Mouse (Mus musculus) heart, adult 2 months (tissue): ENCODE results near the gene Gatd1. TPM values are rescaled to one million over a fixed set of nuclear protein-coding genes. Genes with fewer than 3 reads are reported as not detected.

ENCODE experiments used
- DNase-seq, 2 experiments: peaks; one replicate each; pipeline ENCODE4 v3.0.0; 2021
- H3K27ac ChIP-seq: fragments of 200-600 bp; 2 replicates; pipeline ENCODE4 v1.8.1; 2022
- H3K27me3 ChIP-seq: fragments of 200-500 bp; 2 replicates; pipeline ENCODE4 v1.6.1; 2012; ENCODE audit warnings: mild to moderate bottlenecking, low read length, inconsistent platforms, mixed read lengths; ENCODE audit not compliant: control insufficient read depth, insufficient read depth
- H3K36me3 ChIP-seq: fragments of 200-500 bp; 2 replicates; pipeline ENCODE4 v1.6.1; 2012; ENCODE audit warnings: low read length, inconsistent platforms; ENCODE audit not compliant: control insufficient read depth, insufficient read depth
- H3K4me1 ChIP-seq: fragments of 200-500 bp; 2 replicates; pipeline ENCODE4 v1.6.1; 2011; ENCODE audit warnings: low read length; ENCODE audit not compliant: control insufficient read depth, insufficient read depth
- H3K4me3 ChIP-seq: fragments of 200-600 bp; 2 replicates; pipeline ENCODE4 v1.8.1; 2022
- H3K79me2 ChIP-seq: fragments of 200-500 bp; replicated peaks from 2 replicates; pipeline ENCODE4 v1.6.1; 2012; ENCODE audit warnings: mild to moderate bottlenecking, inconsistent platforms, low read length, moderate library complexity, mixed read lengths; ENCODE audit not compliant: control insufficient read depth, insufficient read depth
- H3K9ac ChIP-seq: fragments of 200-500 bp; 2 replicates; pipeline ENCODE4 v1.6.1; 2012; ENCODE audit warnings: low read depth, mild to moderate bottlenecking, control low read depth, inconsistent platforms, low read length, mixed read lengths
- CTCF ChIP-seq: fragments of 200-600 bp; IDR thresholded peaks from 2 replicates; pipeline ENCODE4 v1.8.1; 2022; ENCODE audit warnings: antibody characterized with exemption, mild to moderate bottlenecking, moderate library complexity
- EP300 ChIP-seq: fragments of 200-500 bp; IDR thresholded peaks from 2 replicates; pipeline ENCODE4 v1.6.1; 2011; ENCODE audit warnings: low read depth, low read length, control low read depth; ENCODE audit not compliant: insufficient read depth
- POLR2A ChIP-seq: fragments of 200-500 bp; IDR thresholded peaks from 2 replicates; pipeline ENCODE4 v1.6.1; 2011; ENCODE audit warnings: mild to moderate bottlenecking, low read depth, low read length, control low read depth; ENCODE audit not compliant: insufficient read depth
- WGBS: fragments of 180-500 bp; shearing (Covaris S2); methylation state at CpG from one replicate; pipeline ENCODE4 v1.1.7; 2018; 5-methylcytosine and 5-hydroxymethylcytosine counted together
- intact Hi-C: fragments of 180-260 bp; cut with DNase I; formaldehyde crosslinking; loops from one replicate; pipeline ENCODE4 v1.15.1; 2025
- polyA plus RNA-seq: library from polyadenylated mRNA; depleted of rRNA; stranded (reverse); fragments of >200 nt; gene quantifications from 2 replicates; pipeline ENCODE4 v1.2.3, GENCODE M21; 2012
- total RNA-seq, 2 experiments: library from RNA; stranded (reverse); gene quantifications; 2 replicates each; pipeline ENCODE4 v1.2.3; 2021

The Gatd1 gene
- total and polyA plus RNA-seq, 3 experiments = 13.4 to 23.4 (median 14.9) TPM

GRCm38 (mm10) chr7:141403305-141403704, 10.6 kb downstream of the Gatd1 start:
- Histone ChIP-seq H3K27me3 (no peaks in the 10 kb centered on the region), H3K79me2 (no peaks in the 10 kb centered on the region), H3K36me3 (no peaks in the 10 kb centered on the region), H3K9ac (no peak overlapping the region), H3K4me1 (no peaks in the 10 kb centered on the region), H3K4me3 (no peak overlapping the region), H3K27ac (no peak overlapping the region)
- 0 out of 2 replicates have a peak, but pooled peaks have one; percentile 63 for TF ChIP-seq EP300
- peak; percentile 77 for TF ChIP-seq CTCF
- TF ChIP-seq POLR2A = no peak
- WGBS = 32% methylated on average over 5 of the region's 5 CpGs
- intact Hi-C loops = no loop called here
- DNase-seq = peak; percentile 53 to 64

DNA sequence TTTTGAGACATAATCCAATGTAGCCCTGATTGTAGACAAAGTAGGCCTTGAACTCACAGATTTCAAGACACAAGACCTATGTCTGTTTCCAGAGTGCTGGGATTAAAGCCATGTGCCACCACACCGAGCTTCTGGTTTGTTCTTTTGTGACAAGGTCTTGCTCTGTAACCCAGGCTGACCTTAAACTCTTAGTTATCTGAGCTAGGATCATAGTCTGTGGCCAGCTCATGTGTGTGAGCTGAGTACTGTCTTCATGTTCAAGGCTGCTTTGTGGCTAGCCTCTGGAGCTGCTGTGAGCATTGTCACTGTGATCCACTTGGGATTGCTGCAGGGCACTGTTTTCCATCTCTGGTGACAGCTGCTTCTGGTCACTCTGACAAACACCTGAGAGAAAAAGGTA, 18.6 kb downstream of the Gatd1 start:
- H3K27ac ChIP-seq = no peak overlapping the region
- H3K4me1 ChIP-seq = peaks cover 9% of the 10 kb centered on the region
- H3K27me3 ChIP-seq = no peaks in the 10 kb centered on the region
- H3K9ac ChIP-seq = no peak overlapping the region
- 78% methylated on average over 1 of the region's 1 CpGs for WGBS
- peaks cover 2% of the 10 kb centered on the region for H3K79me2 ChIP-seq
- intact Hi-C loops = no loop called here
- H3K4me3 ChIP-seq = no peak overlapping the region
- TF ChIP-seq CTCF = no peak
- no peak for TF ChIP-seq POLR2A
- TF ChIP-seq EP300 = no peak
- no peaks in the 10 kb centered on the region for H3K36me3 ChIP-seq
- no peak for DNase-seq

DNA sequence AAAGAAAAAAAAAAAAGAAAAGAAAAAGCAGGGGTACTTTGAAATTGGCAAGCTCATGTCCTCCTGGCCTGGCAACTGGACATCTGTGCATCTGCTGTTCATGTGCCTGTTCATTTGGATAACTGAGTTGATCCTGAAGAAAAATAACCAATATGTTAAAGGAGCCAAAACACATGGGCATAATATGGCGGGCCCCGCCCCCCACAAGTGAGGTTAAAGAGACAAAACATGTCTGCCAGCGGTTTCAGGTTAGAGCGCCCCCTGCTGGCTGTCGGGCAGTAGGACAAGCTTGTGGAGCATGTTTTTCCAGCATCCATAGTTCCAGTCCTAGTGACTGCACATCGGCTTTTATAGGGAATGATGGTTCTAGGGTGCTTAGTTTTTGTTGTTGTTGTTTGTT, 19.2 kb downstream of the Gatd1 start:
- intact Hi-C loops = loop anchor here (5.0 kb wide), 1 partner anchor 133 kb away; no protein-coding TSS in a partner anchor
- Histone ChIP-seq H3K79me2 (peaks cover 2% of the 10 kb centered on the region), H3K9ac (no peak overlapping the region), H3K27me3 (no peaks in the 10 kb centered on the region), H3K27ac (no peak overlapping the region), H3K4me1 (peaks cover 9% of the 10 kb centered on the region), H3K36me3 (no peaks in the 10 kb centered on the region), H3K4me3 (no peak overlapping the region)
- peak; percentile 88 for TF ChIP-seq CTCF
- no peak for TF ChIP-seq POLR2A
- 29% methylated on average over 6 of the region's 6 CpGs for WGBS
- peak; percentile 49 to 67 for DNase-seq

GRCm38 (mm10) chr7:141394158-141394557, 19.8 kb downstream of the Gatd1 start:
- Histone ChIP-seq H3K79me2 (peaks cover 2% of the 10 kb centered on the region), H3K27ac (no peak overlapping the region), H3K4me1 (peaks cover 9% of the 10 kb centered on the region), H3K4me3 (no peak overlapping the region), H3K36me3 (no peaks in the 10 kb centered on the region), H3K9ac (no peak overlapping the region), H3K27me3 (no peaks in the 10 kb centered on the region)
- no peak for TF ChIP-seq CTCF
- TF ChIP-seq EP300 = no peak
- TF ChIP-seq POLR2A = no peak
- no peak for DNase-seq
- intact Hi-C loops = loop anchor here (5.0 kb wide), 1 partner anchor 133 kb away; no protein-coding TSS in a partner anchor
- WGBS = 70% methylated on average over 7 of the region's 7 CpGs

GRCm38 (mm10) chr7:141392552-141393222, 21.2 kb downstream of the Gatd1 start:
- Histone ChIP-seq H3K27me3 (no peaks in the 10 kb centered on the region), H3K4me3 (peak overlapping the region; percentile 86), H3K9ac (peak overlapping the region; percentile 58), H3K79me2 (peaks cover 2% of the 10 kb centered on the region), H3K36me3 (no peaks in the 10 kb centered on the region), H3K4me1 (peaks cover 9% of the 10 kb centered on the region), H3K27ac (peak overlapping the region; percentile 81)
- intact Hi-C loops = loop anchor here (5.0 kb wide), 1 partner anchor 135 kb away; no protein-coding TSS in a partner anchor
- no peak for DNase-seq
- 19% methylated on average over 9 of the region's 9 CpGs for WGBS
- no peak for TF ChIP-seq EP300
- TF ChIP-seq CTCF = no peak
- no peak for TF ChIP-seq POLR2A

DNA sequence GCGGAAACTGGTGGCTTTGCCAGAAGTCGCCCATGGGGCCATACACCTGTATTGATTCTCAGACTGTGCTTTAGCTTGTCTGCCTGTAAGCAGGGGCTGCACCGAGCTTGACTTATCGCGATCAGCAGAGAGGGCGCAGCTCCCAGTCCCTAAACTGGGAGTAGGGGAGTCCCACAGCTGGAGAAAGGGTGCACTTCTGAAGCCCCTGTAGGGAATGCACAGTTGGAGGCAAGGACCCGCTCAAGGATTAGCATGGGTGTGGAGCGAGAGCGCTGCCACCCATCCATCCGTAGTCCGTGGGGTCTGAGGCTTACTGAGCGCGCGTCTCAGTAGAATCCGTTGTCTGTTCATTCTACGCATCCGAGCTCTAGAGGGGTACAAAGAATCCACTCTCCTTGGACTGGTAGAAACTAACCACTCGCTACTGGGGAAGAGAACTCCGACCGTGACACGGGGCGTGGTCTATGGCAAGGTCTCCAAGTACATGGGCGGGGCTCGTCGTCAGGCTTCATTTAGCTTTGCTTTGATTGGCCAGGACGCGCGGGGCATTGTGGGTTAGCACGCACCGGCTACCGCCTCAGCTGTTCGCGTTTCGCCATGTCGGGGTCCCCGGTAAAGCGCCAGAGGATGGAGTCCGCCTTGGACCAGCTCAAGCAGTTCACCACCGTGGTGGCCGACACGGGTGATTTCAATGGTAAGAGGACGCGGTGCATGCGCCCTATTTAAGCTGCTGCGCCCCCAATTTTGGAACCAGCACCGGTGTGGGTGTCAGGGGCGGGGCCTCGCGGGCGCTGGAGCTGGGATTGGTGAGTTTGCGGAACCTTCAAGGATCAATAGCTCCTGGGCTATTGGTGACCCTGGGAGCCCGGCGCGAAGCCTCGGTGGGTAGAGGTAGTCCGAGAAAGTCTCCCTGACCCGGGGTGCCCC, 22.0 kb downstream of the Gatd1 start, which contains the start of gene Taldo1:
Gene Taldo1 (plus strand): TSS at position 575 of the 927 bp plus-strand sequence.
- peak; percentile 97 to 98 for DNase-seq
- H3K27me3 ChIP-seq = no peaks in the 10 kb centered on the region
- peaks cover 2% of the 10 kb centered on the region for H3K79me2 ChIP-seq
- intact Hi-C loops = loop anchor here (2.0 to 5.0 kb wide), 2 partner anchors 63 to 135 kb away; no protein-coding TSS in a partner anchor
- TF ChIP-seq CTCF = no peak
- TF ChIP-seq EP300 = 0 out of 2 replicates have a peak, but pooled peaks have one; percentile 24
- TF ChIP-seq POLR2A = peak; percentile 90
- peaks cover 9% of the 10 kb centered on the region for H3K4me1 ChIP-seq
- H3K36me3 ChIP-seq = no peaks in the 10 kb centered on the region
- H3K4me3 ChIP-seq = peak within 1 kb of the TSS; percentile 86
- under 1% methylated on average over 57 of the region's 57 CpGs for WGBS
- peak within 1 kb of the TSS; percentile 76 for H3K9ac ChIP-seq
- H3K27ac ChIP-seq = peak within 1 kb of the TSS; percentile 81
